Mouse (Mus musculus) adrenal gland, adult 8-10 months (tissue): ENCODE data around the gene Copz2. TPM values are rescaled to one million over a fixed set of nuclear protein-coding genes. Genes with fewer than 3 reads are reported as not detected.
"Not testable (repeated sequence)": the region's sequence is repeated elsewhere in the genome, so short reads cannot be mapped to it uniquely, and the experiment has no call there.

Experiments used
- DNase-seq: peaks from one replicate; pipeline ENCODE4 v3.0.0; 2022
- total RNA-seq, 4 experiments: library from RNA; stranded (reverse); gene quantifications; 2 replicates each; pipeline ENCODE4 v1.2.4; 2022

Gene Copz2
- total RNA-seq, 4 experiments from 2014 or later, result 60.6 to 73.0 (median 64.0) TPM

DNA sequence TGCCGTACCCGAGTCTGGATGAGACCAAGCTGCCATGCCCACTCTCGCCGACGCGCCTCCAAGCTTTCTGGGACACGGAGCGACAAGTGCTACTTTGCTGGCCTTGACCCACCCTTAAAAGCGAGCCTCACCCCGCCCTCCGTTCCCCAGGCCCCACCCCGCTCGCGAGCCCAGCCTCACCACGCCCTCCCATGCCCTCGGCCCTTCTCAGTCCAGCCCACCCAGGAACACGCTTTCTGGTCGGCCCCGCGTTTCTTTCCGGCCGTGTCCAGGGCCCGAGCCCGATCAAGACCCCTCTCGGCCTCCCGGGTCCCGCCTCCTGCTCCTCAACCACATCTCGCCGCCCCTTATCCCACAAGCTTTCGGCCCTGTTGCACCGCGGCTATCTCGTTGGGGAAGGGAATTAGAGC, 20.3 kb upstream of the Copz2 start:
- DNase-seq, result peak; percentile 87

DNA sequence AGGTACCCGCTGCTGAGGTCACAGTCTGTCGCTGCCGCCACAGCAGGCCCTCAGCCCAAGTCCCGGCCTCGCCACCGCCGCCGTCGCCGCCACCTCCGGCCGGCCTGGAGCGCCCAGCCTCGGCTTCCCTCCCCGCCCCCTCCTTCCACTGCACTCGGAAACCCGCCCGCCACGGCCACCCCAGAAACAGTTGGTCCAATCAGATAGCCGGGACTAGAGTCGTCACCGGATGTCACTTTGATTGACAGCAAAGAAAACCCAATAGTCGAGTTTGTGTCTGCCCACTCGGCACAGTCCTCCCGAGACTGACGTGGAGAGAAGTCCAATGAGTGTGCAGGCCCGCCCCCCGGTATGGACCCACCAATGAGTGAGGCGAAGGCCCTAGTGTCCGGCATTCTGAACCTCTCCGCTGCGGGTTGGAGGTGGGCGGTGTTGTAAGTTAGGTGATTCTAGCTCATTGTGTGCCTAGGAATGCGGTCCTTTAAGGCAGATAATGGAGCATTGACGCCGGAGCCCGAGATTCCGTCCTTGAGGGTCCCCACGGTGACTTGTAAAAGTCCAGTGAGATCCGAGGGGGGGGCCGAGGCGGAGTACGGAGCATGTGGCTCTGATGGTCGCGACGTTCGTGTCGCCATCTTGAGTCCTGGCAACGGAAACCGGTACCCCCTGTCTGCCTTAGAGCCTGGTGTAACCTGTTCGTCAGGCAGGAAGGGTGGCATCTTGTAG, 19.7 kb upstream of the Copz2 start, which contains the start of gene Nfe2l1:
Gene Nfe2l1 (minus strand): TSS at position 156 of the 726 bp plus-strand sequence.
- DNase-seq, result peak; percentile 99

DNA sequence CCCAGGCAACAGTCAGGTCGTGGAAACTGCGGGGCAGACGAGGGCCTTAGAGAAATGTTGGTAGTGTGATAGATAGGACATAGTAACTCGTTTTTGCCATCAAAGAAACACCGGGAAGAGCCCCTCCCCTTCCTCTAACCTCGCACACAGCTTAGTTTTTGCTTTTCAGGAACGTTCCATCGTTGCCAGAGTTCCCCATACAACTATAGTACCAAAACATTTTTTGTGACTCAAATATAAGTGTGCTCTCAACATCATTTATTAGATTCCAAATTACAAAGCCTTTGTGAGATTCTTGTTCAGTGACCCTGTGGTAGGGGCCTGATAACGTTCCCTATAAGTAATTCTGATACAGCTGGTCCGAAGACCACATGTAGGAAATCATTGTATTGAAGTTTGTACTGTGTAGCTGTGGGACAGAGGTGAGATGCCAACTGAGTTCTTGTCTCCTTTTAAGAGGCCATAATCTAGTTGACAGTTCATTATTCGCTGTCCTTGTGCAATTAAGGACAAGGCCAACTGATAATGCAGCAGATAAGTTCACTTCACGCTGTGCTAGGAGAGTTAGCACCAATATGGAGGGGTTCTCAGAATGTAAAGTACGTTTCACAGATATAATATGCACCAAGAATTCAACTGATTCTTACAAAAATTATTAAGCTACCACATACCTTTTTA, 19.0 kb upstream of the Copz2 start:
- no peak for DNase-seq

DNA sequence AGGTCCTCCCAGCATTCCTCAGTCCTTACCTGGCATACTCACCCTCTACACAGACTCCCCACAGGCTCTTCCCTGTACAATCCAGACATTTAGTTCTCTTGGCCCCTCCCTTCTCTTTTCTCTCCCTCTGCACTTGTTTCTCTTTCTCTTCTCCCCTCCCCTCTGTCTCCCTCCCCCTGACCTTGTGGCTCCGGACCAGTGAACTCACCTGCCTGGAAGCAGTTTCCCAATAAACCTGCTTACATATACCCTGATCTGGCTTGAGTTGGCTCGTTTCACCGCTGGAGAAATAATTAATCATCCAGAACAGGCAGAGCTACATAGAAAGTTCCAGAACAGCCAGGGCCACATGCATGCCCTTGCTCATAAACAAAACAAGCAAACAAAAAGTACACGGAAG, 18.2 kb upstream of the Copz2 start:
- DNase-seq, result no peak

DNA sequence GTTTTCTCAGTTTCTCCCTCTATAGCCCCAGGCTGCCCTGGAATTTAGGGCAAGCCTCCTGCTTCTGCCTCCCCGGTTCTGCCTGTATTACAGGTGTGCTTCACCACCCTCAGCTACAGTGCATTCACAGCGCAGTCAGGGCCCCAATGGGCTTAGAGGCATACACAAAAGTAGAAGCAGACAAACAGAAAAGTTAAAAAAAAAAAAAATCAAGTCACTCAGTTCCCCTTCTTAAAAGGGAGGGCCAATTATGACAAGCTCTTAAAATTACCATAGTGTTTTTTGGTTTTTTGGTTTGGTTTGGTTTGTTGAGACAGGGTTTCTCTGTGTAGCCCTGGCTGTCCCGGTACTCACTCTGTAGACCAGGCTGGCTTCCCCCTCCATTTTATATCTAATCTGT, 17.1 kb upstream of the Copz2 start:
- DNase-seq, result no peak

DNA sequence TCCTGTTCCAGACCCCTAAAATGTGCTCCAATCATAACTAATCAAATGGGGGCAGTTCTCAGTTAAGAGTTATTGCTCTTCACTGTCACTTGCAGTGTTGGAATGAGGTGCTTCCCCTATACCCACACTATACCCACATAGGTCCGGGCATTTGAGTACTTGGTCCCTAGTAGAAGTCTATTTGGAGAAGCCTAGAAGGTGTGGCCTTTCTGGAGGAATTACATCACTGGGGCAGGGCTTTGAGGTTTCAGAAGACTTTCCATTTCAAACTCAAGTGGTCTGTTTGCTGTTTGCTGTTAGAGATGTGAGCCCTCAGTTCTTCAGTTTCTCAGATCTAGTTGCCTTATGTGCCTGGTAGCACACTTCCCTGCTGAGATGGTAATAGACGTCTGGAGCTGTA, 16.7 kb upstream of the Copz2 start:
- no peak for DNase-seq

DNA sequence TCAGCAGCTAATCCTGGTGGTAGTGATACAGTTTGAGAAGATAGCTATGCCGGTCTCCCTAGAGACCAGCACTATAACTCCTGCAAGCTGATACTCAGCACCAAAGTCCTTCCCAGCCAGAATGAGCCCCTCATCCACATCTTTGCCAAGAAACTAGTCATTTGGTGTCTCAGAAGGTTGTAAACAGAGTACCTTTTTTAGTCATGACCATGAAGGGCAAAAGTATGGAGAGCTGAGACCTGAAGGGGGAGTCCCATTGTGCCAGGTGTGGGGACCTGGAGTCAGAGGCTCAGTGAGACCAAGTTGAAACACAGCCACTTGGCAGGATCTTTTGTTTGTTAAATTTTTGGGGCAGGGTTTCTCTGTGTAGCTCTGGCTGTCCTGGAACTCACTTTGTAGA, 15.5 kb upstream of the Copz2 start:
- no peak for DNase-seq

DNA sequence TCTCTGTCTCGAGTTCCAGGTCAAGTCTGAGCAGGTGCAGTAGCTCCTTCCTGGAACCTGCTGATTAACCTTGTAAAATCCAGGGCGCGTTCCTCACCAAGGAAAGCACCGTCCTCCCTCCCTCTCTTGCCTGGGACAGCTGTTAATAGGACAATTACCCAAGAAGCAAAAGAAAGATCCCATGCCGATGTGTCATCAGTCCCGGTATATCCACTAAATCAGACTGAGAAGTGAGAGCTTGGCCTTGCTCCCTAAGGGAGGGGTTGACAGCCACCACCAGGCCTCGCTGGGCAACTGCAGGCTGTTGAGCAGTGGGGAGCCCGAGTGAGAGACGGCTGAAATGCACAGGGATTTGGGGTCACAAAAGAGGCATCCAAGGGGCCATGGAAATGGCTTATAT, 12.4 kb upstream of the Copz2 start:
- no peak for DNase-seq

DNA sequence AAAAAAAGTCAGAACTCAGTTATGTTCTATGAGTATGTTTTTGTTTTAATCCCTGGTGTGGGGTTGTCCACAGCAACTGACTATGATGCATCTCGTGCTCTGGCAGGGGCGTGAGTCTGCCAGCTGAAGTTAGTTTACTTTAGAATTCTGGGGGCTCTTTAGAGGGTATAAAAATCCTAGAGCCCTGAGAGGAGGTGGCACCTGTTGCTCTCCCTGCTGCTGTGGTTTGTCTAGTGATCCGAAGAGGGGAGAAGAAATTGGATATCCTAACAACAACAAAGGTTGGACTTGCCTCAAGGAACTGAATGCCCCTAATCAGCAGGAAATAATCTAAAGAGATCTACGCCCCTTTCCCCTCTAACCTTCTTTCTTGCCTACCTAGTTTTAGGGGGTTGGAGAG, 11.3 kb upstream of the Copz2 start:
- no peak for DNase-seq

DNA sequence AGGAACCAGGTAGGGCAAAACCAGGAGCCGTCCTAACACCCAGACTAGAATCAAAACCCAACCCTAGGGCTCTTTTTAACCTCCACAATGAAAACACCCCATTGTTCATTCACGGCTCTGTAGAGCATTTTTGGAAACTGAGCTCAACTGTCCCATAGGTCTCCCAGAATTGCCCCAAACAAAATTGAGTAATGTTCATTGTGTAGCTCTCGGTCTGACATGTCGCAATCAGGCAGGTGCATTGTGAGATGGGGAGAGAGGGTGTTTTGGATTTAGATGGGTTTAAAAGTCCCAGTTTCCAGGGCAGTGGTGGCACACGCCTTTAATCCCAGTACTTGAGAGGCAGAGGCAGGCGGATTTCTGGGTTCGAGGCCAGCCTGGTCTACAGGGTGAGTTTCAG, 10.2 kb upstream of the Copz2 start:
- no peak for DNase-seq

DNA sequence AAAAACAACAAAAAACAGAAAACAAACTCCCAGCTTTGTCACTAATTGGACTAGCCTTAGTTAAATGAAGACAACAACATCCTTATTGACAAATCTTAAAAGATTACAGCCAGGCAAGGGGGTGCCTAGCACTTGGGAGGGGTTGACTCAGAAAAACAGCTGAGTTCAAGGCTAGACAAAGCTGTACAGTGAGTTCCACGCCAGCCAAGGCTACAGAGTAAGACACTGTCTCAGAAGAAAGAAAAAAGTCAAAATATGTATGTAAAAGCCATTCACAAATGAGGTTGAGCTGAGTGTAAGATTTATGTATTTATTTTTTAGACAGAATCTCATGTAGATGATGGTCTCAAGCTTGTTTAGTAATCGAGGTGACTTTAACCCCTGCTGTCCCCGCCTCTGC, 9.8 kb upstream of the Copz2 start:
- DNase-seq, result no peak

DNA sequence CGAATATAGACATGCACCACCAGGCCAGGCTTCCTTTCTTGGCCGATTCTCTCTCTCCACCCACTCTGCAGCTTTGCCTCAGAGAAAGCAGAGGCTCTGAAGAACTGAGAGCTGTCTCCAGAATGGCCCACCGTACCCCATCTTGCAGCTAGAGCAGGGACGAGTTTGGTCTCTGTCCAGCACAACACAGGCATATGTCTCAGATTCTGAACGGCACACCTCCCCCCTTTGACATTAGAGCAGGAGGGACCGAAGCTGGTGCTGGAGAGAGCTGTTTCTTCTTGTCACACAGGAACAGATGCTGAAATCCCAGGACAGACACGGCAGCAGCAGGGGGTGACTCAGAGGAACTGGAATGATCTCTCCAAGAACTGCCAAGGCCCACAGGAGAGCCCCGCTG, 9.4 kb upstream of the Copz2 start:
- no peak for DNase-seq

DNA sequence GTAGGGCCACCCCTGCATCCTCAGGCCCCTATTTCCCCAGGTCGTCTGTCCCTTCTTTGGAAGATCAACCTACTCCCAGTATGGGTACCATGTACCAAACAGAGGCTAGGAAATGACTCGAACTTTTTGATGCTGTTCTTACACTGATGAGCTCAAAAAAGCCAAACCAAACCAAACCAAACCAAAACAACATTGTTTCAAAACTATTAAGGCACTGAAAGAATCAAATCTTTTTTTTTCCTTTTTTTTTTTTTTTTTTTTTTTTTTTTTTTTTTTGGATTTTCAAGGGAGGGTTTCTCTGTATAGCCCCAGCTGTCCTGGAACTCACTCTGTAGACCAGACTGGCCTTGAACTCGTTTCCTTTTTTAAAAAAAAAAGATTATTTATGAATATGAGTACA, 6.0 kb upstream of the Copz2 start:
- no peak for DNase-seq

DNA sequence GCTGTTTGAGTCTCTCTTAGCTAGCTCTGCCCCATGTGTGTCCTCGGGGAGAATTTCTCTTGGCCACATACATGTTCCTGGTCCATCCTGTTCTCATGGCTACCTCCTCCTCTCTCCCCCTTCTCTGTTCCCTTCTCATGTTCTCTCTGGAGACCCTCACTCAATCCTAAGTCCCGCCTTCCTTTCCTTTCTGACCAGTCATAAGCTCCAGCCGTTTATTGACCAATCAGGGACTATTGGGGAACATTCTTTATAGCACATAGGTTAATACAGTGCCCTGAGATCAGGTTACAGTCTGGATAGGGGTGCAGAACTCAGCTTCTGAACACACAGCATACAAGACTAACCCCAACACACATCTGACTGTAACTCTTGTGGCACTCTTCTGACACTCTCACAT, 2.4 kb upstream of the Copz2 start:
- no peak for DNase-seq

DNA sequence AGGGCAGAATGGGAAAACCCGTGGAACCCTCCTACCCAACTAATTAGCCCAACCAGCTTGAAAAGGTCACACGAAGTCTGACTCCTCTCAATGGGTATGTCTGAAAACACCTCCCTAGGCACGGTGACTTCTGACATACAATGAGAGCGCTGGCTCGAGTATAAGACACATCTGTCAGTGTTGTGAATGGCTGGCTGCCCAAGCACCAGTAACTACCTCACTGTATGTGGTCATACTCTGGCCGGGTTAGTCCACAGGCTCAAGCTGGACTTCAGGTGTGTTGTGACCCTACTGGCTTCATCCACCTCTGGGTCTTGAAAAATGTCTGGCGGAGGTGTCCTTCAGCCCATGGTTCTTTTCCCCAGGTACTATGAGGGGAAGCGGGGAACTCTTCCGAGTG, 976 bp upstream of the Copz2 start:
- DNase-seq, result no peak

DNA sequence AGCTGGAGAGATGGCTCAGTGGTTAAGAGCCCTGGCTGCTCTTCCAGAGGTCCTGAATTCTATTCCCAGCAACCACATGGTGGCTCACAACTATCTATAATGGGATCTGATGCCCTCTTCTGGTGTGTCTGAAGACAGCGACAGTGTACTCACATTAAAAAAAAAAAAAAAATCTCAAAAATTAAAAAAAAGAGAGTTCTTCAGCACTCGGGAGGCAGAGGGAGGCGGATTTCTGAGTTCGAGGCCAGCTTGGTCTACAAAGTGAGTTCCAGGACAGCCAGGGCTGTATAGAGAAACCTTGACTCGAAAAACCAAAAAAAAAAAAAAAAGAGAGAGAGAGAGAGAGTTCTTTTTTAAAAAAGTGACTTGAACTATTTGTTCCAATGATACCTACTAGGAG, 525 bp upstream of the Copz2 start:
- DNase-seq, result not testable (repeated sequence)

DNA sequence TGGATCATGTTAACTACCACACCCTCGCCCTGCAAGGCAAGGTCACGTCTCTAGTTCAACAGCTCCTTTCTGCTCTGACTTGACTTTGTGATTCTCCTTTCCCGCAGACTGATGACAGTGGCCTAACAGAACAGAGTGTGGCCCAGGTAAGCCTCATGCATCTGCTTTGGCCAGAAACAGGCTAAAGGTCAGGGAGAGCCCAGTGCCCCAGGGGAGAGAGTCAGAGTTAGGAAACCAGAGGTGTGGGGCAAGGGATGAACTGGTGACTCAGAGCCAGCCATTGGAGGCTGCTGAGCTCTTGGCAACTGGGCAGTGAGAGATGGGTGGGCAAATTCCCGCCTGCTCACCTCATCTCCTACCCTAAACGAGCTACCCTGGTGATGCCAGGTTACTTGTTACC, 7.8 kb downstream of the Copz2 start:
- DNase-seq, result peak; percentile 36

DNA sequence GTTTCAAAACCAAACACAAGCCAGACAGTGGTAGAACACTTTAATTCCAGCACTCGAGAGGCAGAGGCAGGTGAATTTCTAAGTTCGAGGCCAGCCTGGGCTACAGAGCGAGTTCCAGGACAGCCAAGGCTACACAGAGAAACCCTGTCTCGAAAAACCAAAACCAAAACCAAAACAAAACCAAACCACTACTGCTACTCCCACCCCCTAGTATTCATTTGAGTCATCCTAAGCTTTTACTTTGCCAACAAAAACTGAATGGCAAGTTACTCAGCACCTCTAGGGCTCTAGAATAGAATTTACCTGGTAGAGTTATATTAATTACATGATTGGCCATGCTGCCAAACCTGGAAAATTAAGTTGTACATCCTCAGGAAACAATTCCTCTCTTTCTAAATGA, 10.0 kb downstream of the Copz2 start:
- no peak for DNase-seq

DNA sequence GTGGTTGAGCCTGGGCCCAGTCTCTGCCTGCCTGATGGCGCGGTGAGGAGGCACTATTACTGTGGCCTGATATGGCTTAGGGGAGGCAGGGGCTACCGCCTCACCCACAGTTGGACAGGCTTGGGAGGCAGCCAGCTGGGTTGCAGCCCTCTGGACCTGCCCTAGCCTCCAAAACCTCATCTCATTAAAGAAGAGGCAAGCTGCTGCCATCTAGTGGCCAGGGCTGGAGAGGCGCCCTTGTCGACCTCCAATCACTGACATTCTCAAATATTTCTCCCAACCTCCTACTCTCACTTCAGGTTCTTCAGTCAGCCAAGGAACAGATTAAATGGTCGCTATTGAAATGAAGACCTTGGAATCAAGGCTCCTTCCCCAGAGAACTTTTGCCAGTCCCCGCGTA, 10.9 kb downstream of the Copz2 start:
- peak; percentile 57 for DNase-seq

DNA sequence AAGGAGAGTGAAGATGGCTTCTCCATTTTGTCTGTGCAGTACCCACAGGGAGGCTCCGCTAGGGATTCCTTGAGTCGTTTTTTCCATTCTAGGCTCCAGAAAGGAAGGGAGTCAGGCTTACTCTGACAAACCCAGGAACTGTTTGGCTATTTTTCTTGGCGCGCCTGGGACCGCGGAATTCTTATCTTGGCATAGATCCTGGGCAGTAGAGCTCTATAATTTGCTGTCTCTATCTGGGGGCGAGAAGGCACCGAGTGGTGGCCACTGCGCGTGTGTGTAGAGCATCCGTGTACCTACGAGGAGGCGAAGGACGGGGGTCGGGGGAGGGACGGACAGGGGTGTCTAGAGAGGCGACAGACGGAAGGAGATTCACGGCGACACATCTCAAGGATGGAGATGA, 11.8 kb downstream of the Copz2 start:
- DNase-seq, result peak; percentile 34

DNA sequence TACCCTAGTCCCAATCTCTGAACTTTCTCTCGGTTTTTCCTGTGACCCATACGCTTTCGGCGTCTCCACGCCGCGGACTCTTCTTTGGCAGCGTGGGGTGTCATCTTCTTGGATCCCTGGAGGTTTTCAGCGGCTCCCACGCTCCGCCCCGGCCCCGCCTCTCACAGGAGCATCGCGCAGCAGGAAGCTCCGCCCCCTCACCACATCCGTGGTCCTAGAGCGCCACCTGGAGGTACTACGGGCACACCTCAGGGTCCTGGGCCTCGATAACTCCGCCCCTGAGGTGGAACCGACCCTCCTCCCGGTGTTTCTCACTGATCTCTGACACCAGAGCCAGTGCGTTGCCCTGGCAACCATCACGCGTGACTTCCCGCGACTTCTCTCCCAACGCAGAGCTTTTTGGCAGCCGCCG, 12.2 kb downstream of the Copz2 start:
- DNase-seq, result peak; percentile 91

DNA sequence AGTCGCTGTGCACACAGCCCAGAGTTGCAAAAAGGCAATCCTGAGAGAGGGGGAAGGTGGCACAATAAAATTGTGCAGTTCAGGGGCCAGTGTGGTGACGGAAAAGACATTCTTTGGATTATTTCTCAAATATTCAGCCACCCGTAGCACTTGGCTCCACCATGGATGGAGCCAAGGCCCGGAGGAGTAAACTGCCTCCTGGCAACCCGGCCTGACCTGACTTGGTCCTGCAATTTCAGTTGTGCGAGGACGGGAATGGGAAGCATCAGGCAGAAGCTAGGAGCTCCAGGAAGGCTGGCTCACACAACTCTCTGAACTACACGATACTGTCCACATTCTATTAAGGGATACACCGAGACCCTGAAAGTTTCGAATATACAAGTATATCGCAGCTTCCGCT, 12.9 kb downstream of the Copz2 start:
- DNase-seq, result no peak

DNA sequence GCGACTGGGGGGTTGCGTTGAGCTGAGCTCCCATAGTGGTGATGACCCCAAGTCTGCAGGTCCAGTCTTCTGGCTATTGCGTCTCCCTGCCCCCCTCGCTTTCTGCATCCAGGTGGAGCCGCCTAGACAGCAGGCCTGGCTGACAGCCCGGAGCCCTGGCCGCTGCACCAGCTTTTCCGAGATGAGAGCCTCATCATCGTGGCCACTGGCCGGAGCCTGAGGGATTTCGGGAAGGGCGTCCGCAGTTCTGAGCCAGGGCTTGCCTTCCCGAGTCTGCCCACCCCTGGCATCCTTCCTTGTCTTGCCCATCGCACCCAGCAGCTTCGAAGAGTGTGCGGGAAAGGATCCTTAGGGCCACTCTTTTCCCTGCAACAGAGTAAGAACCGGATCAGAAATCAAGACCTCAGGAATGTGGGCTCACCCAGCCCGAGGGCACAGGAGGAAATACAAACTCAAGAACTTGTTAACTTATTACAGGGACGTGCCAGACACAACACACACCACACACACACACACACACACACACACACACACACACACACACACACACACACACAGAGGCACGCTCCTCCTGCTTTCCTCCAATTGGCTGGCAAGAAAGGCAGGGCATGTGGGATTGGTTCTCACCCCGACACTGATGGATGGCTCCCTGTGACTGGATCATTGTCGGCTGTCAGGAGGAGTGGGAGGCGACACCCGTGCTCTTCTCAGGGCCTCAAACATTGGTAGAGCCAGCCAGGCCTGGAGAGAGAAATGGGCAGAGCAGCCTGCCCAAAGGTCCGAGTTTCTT, 13.7 kb downstream of the Copz2 start:
- DNase-seq, result no peak

DNA sequence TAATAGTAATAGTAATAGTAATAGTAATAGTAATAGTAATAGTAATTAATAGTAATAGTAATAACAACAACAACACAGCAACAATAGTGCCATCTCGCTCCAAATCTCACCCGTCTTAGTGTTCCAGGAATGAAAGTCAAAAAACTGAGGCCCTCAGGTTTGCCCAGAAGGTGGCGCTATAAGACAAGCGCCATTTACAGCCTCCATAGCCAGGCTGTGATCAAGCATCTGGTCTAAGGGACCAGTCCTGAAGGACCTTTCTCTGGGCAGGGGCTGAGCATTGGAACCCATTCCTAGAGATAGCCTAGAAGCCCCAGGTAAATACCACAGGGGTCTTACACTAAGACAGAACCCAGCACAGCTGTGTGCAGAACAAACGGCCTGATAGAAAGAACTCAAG, 17.5 kb downstream of the Copz2 start:
- no peak for DNase-seq
